Mouse (Mus musculus) monocyte, adult 5-6 weeks (primary cell): ENCODE data around the gene Kcna7. TPM values are rescaled to one million over a fixed set of nuclear protein-coding genes. Genes with fewer than 3 reads are reported as not detected.
"Not testable (repeated sequence)": the region's sequence is repeated elsewhere in the genome, so short reads cannot be mapped to it uniquely, and the experiment has no call there.

Experiments
- ATAC-seq: fragments of 153-309, 156-312 bp; replicated peaks from 2 replicates; pipeline ENCODE4 v1.8.0; 2017; ENCODE audit warnings: mild to moderate bottlenecking; ENCODE audit not compliant: low TSS enrichment, insufficient number of reproducible peaks, severe bottlenecking, poor library complexity, low FRiP score
- total RNA-seq: library from RNA; stranded (forward); fragments of 200-1000, 200-491, 200-594 nt; gene quantifications from 3 replicates; pipeline ENCODE4 v1.2.3, GENCODE M21; 2017

Gene Kcna7
- not detected in 3 replicates for total RNA-seq

GRCm38 (mm10) chr7:45405091-45406075 lies at the start of gene Kcna7:
Gene Kcna7, plus strand, starts transcription at chr7:45405653.
- ATAC-seq, result peak; percentile 64

- ATAC-seq, result no peak
Observed at GRCm38 (mm10) chr7:45356087-45356486, 49.4 kb upstream of the Kcna7 start.

- ATAC-seq, result not testable (repeated sequence)
Observed at GRCm38 (mm10) chr7:45359081-45359480, 46.4 kb upstream of the Kcna7 start.

- ATAC-seq, result no peak
Observed at GRCm38 (mm10) chr7:45360404-45361125, 44.9 kb upstream of the Kcna7 start.

GRCm38 (mm10) chr7:45361243-45361804 lies 44.1 kb upstream of the Kcna7 start:
- peak; percentile 68 for ATAC-seq

- ATAC-seq, result no peak
Observed at GRCm38 (mm10) chr7:45362801-45363200, 42.7 kb upstream of the Kcna7 start.

- no peak for ATAC-seq
Observed at GRCm38 (mm10) chr7:45363983-45364382, 41.5 kb upstream of the Kcna7 start.

- ATAC-seq, result no peak
Observed at GRCm38 (mm10) chr7:45365742-45366651, 39.5 kb upstream of the Kcna7 start.

GRCm38 (mm10) chr7:45366652-45367019 lies 38.8 kb upstream of the Kcna7 start, which contains the start of gene Ppfia3:
Gene Ppfia3, minus strand, starts transcription at chr7:45367019.
- no peak for ATAC-seq

GRCm38 (mm10) chr7:45367020-45367880 lies 38.2 kb upstream of the Kcna7 start:
- peak; percentile 82 for ATAC-seq

- ATAC-seq, result no peak
Observed at GRCm38 (mm10) chr7:45368178-45368577, 37.3 kb upstream of the Kcna7 start.

- ATAC-seq, result no peak
Observed at GRCm38 (mm10) chr7:45369022-45369745, 36.3 kb upstream of the Kcna7 start.

- no peak for ATAC-seq
Observed at GRCm38 (mm10) chr7:45369836-45370474, 35.5 kb upstream of the Kcna7 start.

- peak; percentile 69 for ATAC-seq
Observed at GRCm38 (mm10) chr7:45370475-45371311, 34.8 kb upstream of the Kcna7 start, which contains the start of gene Lin7b. Gene Lin7b, minus strand, starts transcription at chr7:45370583.

- no peak for ATAC-seq
Observed at GRCm38 (mm10) chr7:45372371-45372770, 33.1 kb upstream of the Kcna7 start.

GRCm38 (mm10) chr7:45374620-45375019 lies 30.8 kb upstream of the Kcna7 start:
- ATAC-seq, result no peak
